Comparison of ENCODE assay signal across 8 mouse cellular contexts in genomic region chr1:85758231-85758968, GRCm38 (mm10). TPM values are rescaled to one million over a fixed set of nuclear protein-coding genes. Genes with fewer than 3 reads are reported as not detected.
DNase-seq lines count a peak whose midpoint lies in the region; ATAC-seq and TF ChIP-seq lines count a peak whose summit lies in the region.

No protein-coding gene starts in this region.

- in situ Hi-C loops in CH12.LX (cut with MboI; ENCODE audit: low pct_ligation_motif_present, low pct_unique_long_range_greater_than_20kb, low sequenced_read_pairs): no loop called here

- H3K4me1 ChIP-seq in hindbrain, embryonic 12.5 days: 0 out of 2 replicates have a peak, but pooled peaks cover 2% of the 10 kb centered on the region
- H3K4me1 ChIP-seq in hindbrain, embryonic 13.5 days (replicated peaks): peaks cover 7% of the 10 kb centered on the region; the same call in 1 of the 2 replicates
- H3K4me1 ChIP-seq in CH12.LX (ENCODE audit: control insufficient read depth in 1 of 2, insufficient read depth in 2 of 2): peaks cover 18 to 65% of the 10 kb centered on the region in 2 experiments
- 0 out of 2 replicates have a peak, but pooled peaks cover 9% of the 10 kb centered on the region for H3K4me1 ChIP-seq in embryonic facial prominence, embryonic 15.5 days
- no peaks in the 10 kb centered on the region for H3K4me1 ChIP-seq in limb, embryonic 14.5 days (ENCODE audit: control insufficient read depth, insufficient read depth, low read length)

- 38% methylated on average over 13 of the region's 14 CpGs for WGBS in hindbrain, embryonic 12.5 days
- WGBS in hindbrain, embryonic 13.5 days: 30% methylated on average over 14 of the region's 14 CpGs
- WGBS in embryonic facial prominence, embryonic 15.5 days: 30% methylated on average over 14 of the region's 14 CpGs
- WGBS in limb, embryonic 14.5 days: 34% methylated on average over 13 of the region's 14 CpGs

- no peak for ATAC-seq in hindbrain, embryonic 12.5 days (ENCODE audit: low FRiP score)
- ATAC-seq in hindbrain, embryonic 13.5 days (ENCODE audit: low FRiP score): no peak
- peak; percentile 79; the same call in 1 of the 2 replicates for ATAC-seq in embryonic facial prominence, embryonic 15.5 days (ENCODE audit: insufficient number of reproducible peaks, low FRiP score, low TSS enrichment, low read depth)
- peak; percentile 62 for ATAC-seq in limb, embryonic 14.5 days (ENCODE audit: low FRiP score, low read depth)
- no peak for ATAC-seq in erythroblast, adult 5-6 weeks (replicated peaks; ENCODE audit: low FRiP score, poor library complexity, severe bottlenecking)

- no peaks in the 10 kb centered on the region for H3K9me3 ChIP-seq in hindbrain, embryonic 12.5 days (replicated peaks)
- no peaks in the 10 kb centered on the region for H3K9me3 ChIP-seq in hindbrain, embryonic 13.5 days
- H3K9me3 ChIP-seq in CH12.LX (replicated peaks; ENCODE audit: low read length): no peaks in the 10 kb centered on the region
- no peaks in the 10 kb centered on the region for H3K9me3 ChIP-seq in embryonic facial prominence, embryonic 15.5 days (replicated peaks)
- H3K9me3 ChIP-seq in limb, embryonic 14.5 days (ENCODE audit: control insufficient read depth, low read length): no peaks in the 10 kb centered on the region

- no peak for TF ChIP-seq CTCF in CH12.LX (conservative IDR thresholded peaks at IDR 0.05 in 1 of 2, IDR thresholded peaks at IDR 0.05 in 1 of 2; ENCODE audit: low read depth in 2 of 2, low read length in 2 of 2)

- DNase-seq in CH12.LX (ENCODE audit: extremely low read depth): no peak
- no peak for DNase-seq in limb, embryonic 14.5 days (ENCODE audit: low spot score)
- DNase-seq in spleen, postnatal 4 days (ENCODE audit: low spot score in 2 of 2): no peak
- DNase-seq in adrenal gland, postnatal 4 days (ENCODE audit: low spot score in 2 of 2): no peak

- TF ChIP-seq RAD21 in CH12.LX (IDR thresholded peaks at IDR 0.05; ENCODE audit: low read depth, low read length): no peak; the same call in 1 of the 2 replicates

- H3K36me3 ChIP-seq in hindbrain, embryonic 12.5 days: no peaks in the 10 kb centered on the region
- no peaks in the 10 kb centered on the region for H3K36me3 ChIP-seq in hindbrain, embryonic 13.5 days
- no peaks in the 10 kb centered on the region for H3K36me3 ChIP-seq in CH12.LX (replicated peaks in 1 of 2; ENCODE audit: control insufficient read depth in 1 of 2, insufficient read depth in 1 of 2, low read length in 1 of 2)
- H3K36me3 ChIP-seq in embryonic facial prominence, embryonic 15.5 days: no peaks in the 10 kb centered on the region
- H3K36me3 ChIP-seq in limb, embryonic 14.5 days (ENCODE audit: control insufficient read depth, insufficient read depth, low read length): no peaks in the 10 kb centered on the region

- H3K9ac ChIP-seq in hindbrain, embryonic 12.5 days: peak overlapping the region; percentile 41; the same call in 1 of the 2 replicates
- H3K9ac ChIP-seq in hindbrain, embryonic 13.5 days: no peak overlapping the region
- peak overlapping the region; percentile 34 for H3K9ac ChIP-seq in CH12.LX (ENCODE audit: insufficient read depth, low read depth)
- H3K9ac ChIP-seq in embryonic facial prominence, embryonic 15.5 days: no peak overlapping the region
- 0 out of 2 replicates have a peak overlapping the region, but pooled peaks have one; percentile 6 for H3K9ac ChIP-seq in limb, embryonic 14.5 days (ENCODE audit: low read depth, low read length, severe bottlenecking)

- no peak overlapping the region for H3K4me3 ChIP-seq in hindbrain, embryonic 12.5 days
- no peak overlapping the region for H3K4me3 ChIP-seq in hindbrain, embryonic 13.5 days
- peak overlapping the region in 1 of 3 experiments; percentile 18 for H3K4me3 ChIP-seq in CH12.LX (replicated peaks in 1 of 3; ENCODE audit: low read depth in 2 of 3, low read length in 2 of 3, poor library complexity in 1 of 3)
- no peak overlapping the region for H3K4me3 ChIP-seq in embryonic facial prominence, embryonic 15.5 days (replicated peaks)
- H3K4me3 ChIP-seq in limb, embryonic 14.5 days (replicated peaks; ENCODE audit: low read length): no peak overlapping the region

- dilution Hi-C loops in CH12.LX (cut with MboI; ENCODE audit: extremely low pct_ligation_motif_present, extremely low pct_unique_long_range_greater_than_20kb, low sequenced_read_pairs): no loop called here

- no peak overlapping the region for H3K4me2 ChIP-seq in hindbrain, embryonic 12.5 days (replicated peaks)
- H3K4me2 ChIP-seq in hindbrain, embryonic 13.5 days: no peak overlapping the region
- peak overlapping the region; percentile 69 for H3K4me2 ChIP-seq in CH12.LX (ENCODE audit: insufficient read depth, low read depth, poor library complexity, severe bottlenecking)
- no peak overlapping the region for H3K4me2 ChIP-seq in embryonic facial prominence, embryonic 15.5 days (replicated peaks)
- 0 out of 2 replicates have a peak overlapping the region, but pooled peaks have one; percentile 14 for H3K4me2 ChIP-seq in limb, embryonic 14.5 days (replicated peaks; ENCODE audit: low read depth, low read length, severe bottlenecking)

- peak; percentile 65; the same call in 1 of the 2 replicates for TF ChIP-seq EP300 in CH12.LX (IDR thresholded peaks at IDR 0.05; ENCODE audit: low read length)

- H3K27me3 ChIP-seq in hindbrain, embryonic 12.5 days: no peaks in the 10 kb centered on the region
- no peaks in the 10 kb centered on the region for H3K27me3 ChIP-seq in hindbrain, embryonic 13.5 days
- no peaks in the 10 kb centered on the region for H3K27me3 ChIP-seq in CH12.LX (replicated peaks)
- H3K27me3 ChIP-seq in embryonic facial prominence, embryonic 15.5 days: no peaks in the 10 kb centered on the region
- H3K27me3 ChIP-seq in limb, embryonic 14.5 days (ENCODE audit: control insufficient read depth, insufficient read depth, low read length): no peaks in the 10 kb centered on the region

- no peak overlapping the region for H3K27ac ChIP-seq in hindbrain, embryonic 12.5 days
- no peak overlapping the region for H3K27ac ChIP-seq in hindbrain, embryonic 13.5 days
- H3K27ac ChIP-seq in CH12.LX (ENCODE audit: insufficient read depth, low read depth): peak overlapping the region; percentile 77
- H3K27ac ChIP-seq in embryonic facial prominence, embryonic 15.5 days (replicated peaks): peak overlapping the region; percentile 48
- H3K27ac ChIP-seq in limb, embryonic 14.5 days (replicated peaks; ENCODE audit: low read depth, low read length): no peak overlapping the region

- TF ChIP-seq POLR2A in CH12.LX (IDR thresholded peaks at IDR 0.05; ENCODE audit: low read depth, low read length): 0 out of 2 replicates have a peak, but pooled peaks have one; percentile 17
- TF ChIP-seq POLR2A in limb, embryonic 14.5 days (IDR thresholded peaks at IDR 0.05; ENCODE audit: borderline replicate concordance, extremely low read depth, insufficient read depth, insufficient read length): no peak

- no peaks in the 10 kb centered on the region for H3K79me2 ChIP-seq in CH12.LX (replicated peaks; ENCODE audit: control insufficient read depth, extremely low read depth, insufficient read depth, poor library complexity, severe bottlenecking)

TF ChIP-seq in CH12.LX, 34 proteins besides CTCF, POLR2A, EP300 and RAD21 (continues in another document):
- TF ChIP-seq POLR2AphosphoS2 (IDR thresholded peaks at IDR 0.05; ENCODE audit: low read depth, low read length) (no peak), ETS1 (conservative IDR thresholded peaks at IDR 0.05; ENCODE audit: low read depth, low read length) (peak; percentile 41; the same call in 1 of the 2 replicates), RCOR1 (conservative IDR thresholded peaks at IDR 0.05; ENCODE audit: low read depth, low read length) (0 out of 2 replicates have a peak, but pooled peaks have one; percentile 67), MYC (IDR thresholded peaks at IDR 0.05; ENCODE audit: low read depth, low read length) (no peak), MEF2A (IDR thresholded peaks at IDR 0.05; ENCODE audit: borderline replicate concordance, low read depth, low read length) (peak; percentile 29; the same call in 1 of the 2 replicates), GABPA (IDR thresholded peaks at IDR 0.05; ENCODE audit: insufficient replicate concordance, low read depth, low read length) (no peak), ZKSCAN1 (IDR thresholded peaks at IDR 0.05; ENCODE audit: borderline replicate concordance, low read depth, low read length) (no peak), CHD2 (IDR thresholded peaks at IDR 0.05; ENCODE audit: low read length) (peak; percentile 62; the same call in 1 of the 2 replicates), ZMIZ1 (IDR thresholded peaks at IDR 0.05; ENCODE audit: low read depth, low read length) (no peak), MAFK (IDR thresholded peaks at IDR 0.05; ENCODE audit: insufficient replicate concordance, low read length) (no peak)

RNA-seq across cellular contexts. Expression of gene A630001G21Rik, which starts 20.0 kb away (rescaled TPM):
- 1.2 and 1.5 TPM in 2 replicates for polyA plus RNA-seq in hindbrain, embryonic 12.5 days (2016; fragmentation: Nextera tagmentation; extraction: Ambion mirVana)
- 0.65 and 0.66 TPM in 2 replicates for polyA plus RNA-seq in hindbrain, embryonic 13.5 days (2015; fragmentation: Nextera tagmentation; extraction: Ambion mirVana)
- 55.8 and 64.7 TPM in 2 replicates for total RNA-seq in CH12.LX (2012; rRNA removed)
- 151 and 164 TPM in 2 replicates for total RNA-seq in CH12.LX (2014; rRNA removed)
- 130 and 139 TPM in 2 replicates for polyA plus RNA-seq in CH12.LX (2012; ENCODE audit: insufficient read length, low read depth)
- polyA plus RNA-seq in embryonic facial prominence, embryonic 15.5 days (2015; fragmentation: Nextera tagmentation; extraction: Ambion mirVana): 1.6 and 1.7 TPM in 2 replicates
- 2.8 and 3.1 TPM in 2 replicates for polyA plus RNA-seq in limb, embryonic 14.5 days (2012; rRNA removed)
- polyA plus RNA-seq in limb, embryonic 14.5 days (2014; fragmentation: Nextera tagmentation; extraction: Ambion mirVana): 1.4 and 1.7 TPM in 2 replicates
- 1 to 10 TPM in 1 of 2 experiments, under 1 TPM in 1; 0.76 to 1.5 TPM for total RNA-seq in adrenal gland, postnatal 4 days (2021)
- total RNA-seq in erythroblast, adult 5-6 weeks (2015; ENCODE audit: low replicate concordance): 11.0 and 14.2 TPM in 2 replicates
- total RNA-seq in erythroblast, adult 5-6 weeks (2017; ENCODE audit: low replicate concordance): 13.9 and 28.5 TPM in 2 replicates

RNA-seq across cellular contexts. Expression of gene Cab39, which starts 34.8 kb away (rescaled TPM):
- polyA plus RNA-seq in hindbrain, embryonic 12.5 days (2016; fragmentation: Nextera tagmentation; extraction: Ambion mirVana): 75.3 and 80.6 TPM in 2 replicates
- 49.6 and 52.8 TPM in 2 replicates for polyA plus RNA-seq in hindbrain, embryonic 13.5 days (2015; fragmentation: Nextera tagmentation; extraction: Ambion mirVana)
- 90.2 and 101 TPM in 2 replicates for total RNA-seq in CH12.LX (2012; rRNA removed)
- total RNA-seq in CH12.LX (2014; rRNA removed): 239 and 263 TPM in 2 replicates
- 98.4 and 111 TPM in 2 replicates for polyA plus RNA-seq in CH12.LX (2012; ENCODE audit: insufficient read length, low read depth)
- polyA plus RNA-seq in embryonic facial prominence, embryonic 15.5 days (2015; fragmentation: Nextera tagmentation; extraction: Ambion mirVana): 30.3 and 31.3 TPM in 2 replicates
- polyA plus RNA-seq in limb, embryonic 14.5 days (2012; rRNA removed): 59.4 and 61.4 TPM in 2 replicates
- 48.9 and 49.2 TPM in 2 replicates for polyA plus RNA-seq in limb, embryonic 14.5 days (2014; fragmentation: Nextera tagmentation; extraction: Ambion mirVana)
- total RNA-seq in adrenal gland, postnatal 4 days (2021): 100 to 1,000 TPM; 110 to 111 TPM
- 24.6 and 26.3 TPM in 2 replicates for total RNA-seq in erythroblast, adult 5-6 weeks (2015; ENCODE audit: low replicate concordance)
- total RNA-seq in erythroblast, adult 5-6 weeks (2017; ENCODE audit: low replicate concordance): 36.0 and 48.6 TPM in 2 replicates

Comparison
In these comparisons a context has a peak if more than half of its experiments do, and no peak if none do; other contexts are left out.
1. H3K9ac ChIP-seq: peak in hindbrain, embryonic 12.5 days (single experiment), CH12.LX (single experiment) and limb, embryonic 14.5 days (single experiment); none in hindbrain, embryonic 13.5 days (single experiment) and embryonic facial prominence, embryonic 15.5 days (single experiment).
2. ATAC-seq: peak in embryonic facial prominence, embryonic 15.5 days (single experiment) and limb, embryonic 14.5 days (single experiment); none in hindbrain, embryonic 12.5 days (single experiment), hindbrain, embryonic 13.5 days (single experiment) and erythroblast, adult 5-6 weeks (single experiment).
3. H3K27ac ChIP-seq: peak in CH12.LX (single experiment) and embryonic facial prominence, embryonic 15.5 days (single experiment); none in hindbrain, embryonic 12.5 days (single experiment), hindbrain, embryonic 13.5 days (single experiment) and limb, embryonic 14.5 days (single experiment).
4. H3K4me2 ChIP-seq: peak in CH12.LX (single experiment) and limb, embryonic 14.5 days (single experiment); none in hindbrain, embryonic 12.5 days (single experiment), hindbrain, embryonic 13.5 days (single experiment) and embryonic facial prominence, embryonic 15.5 days (single experiment).
5. RNA of gene A630001G21Rik, which starts 20.0 kb away (polyA plus RNA-seq): 130 to 139 TPM in CH12.LX; 1.4 to 3.1 TPM in limb, embryonic 14.5 days, 1.6 to 1.7 TPM in embryonic facial prominence, embryonic 15.5 days, 1.2 to 1.5 TPM in hindbrain, embryonic 12.5 days and 0.65 to 0.66 TPM in hindbrain, embryonic 13.5 days; every median in the first group is over 10 times any median in the second.